Mouse (Mus musculus) forebrain, embryonic 11.5 days (tissue): ENCODE measurements around the gene Olfr1504. TPM values are rescaled to one million over a fixed set of nuclear protein-coding genes. Genes with fewer than 3 reads are reported as not detected.
"Not testable (repeated sequence)": the region's sequence is repeated elsewhere in the genome, so short reads cannot be mapped to it uniquely, and the experiment has no call there.

Source experiments
- ATAC-seq: fragments of 200-750 bp; cut with Nextera tagmentation; replicated peaks from 2 replicates; pipeline ENCODE4 v1.8.0; 2017; ENCODE audit warnings: moderate TSS enrichment; ENCODE audit not compliant: low FRiP score
- DNase-seq: peaks from one replicate; pipeline ENCODE4 v3.0.0-alpha.2; 2017; ENCODE audit warnings: low spot score
- H3K27ac ChIP-seq: fragments of 300-500 bp; sonication (generic); 2 replicates; pipeline ENCODE4 v1.5.1; 2014; ENCODE audit warnings: low read depth, low read length
- H3K27me3 ChIP-seq: fragments of 300-500 bp; sonication (generic); 2 replicates; pipeline ENCODE4 v1.6.1; 2014; ENCODE audit warnings: mild to moderate bottlenecking, low read length, mixed read lengths; ENCODE audit not compliant: control insufficient read depth, insufficient read depth
- H3K36me3 ChIP-seq: fragments of 300-500 bp; sonication (generic); 2 replicates; pipeline ENCODE4 v1.6.1; 2014; ENCODE audit warnings: mild to moderate bottlenecking, low read length, moderate library complexity, mixed read lengths; ENCODE audit not compliant: control insufficient read depth, insufficient read depth
- H3K4me1 ChIP-seq: fragments of 300-500 bp; sonication (generic); replicated peaks from 2 replicates; pipeline ENCODE4 v1.6.1; 2014; ENCODE audit warnings: low read length, mixed read lengths; ENCODE audit not compliant: control insufficient read depth, insufficient read depth
- H3K4me2 ChIP-seq: fragments of 300-500 bp; sonication (generic); 2 replicates; pipeline ENCODE4 v1.6.1; 2014; ENCODE audit warnings: low read depth, mild to moderate bottlenecking, low read length, moderate library complexity, mixed read lengths; ENCODE audit not compliant: severe bottlenecking
- H3K4me3 ChIP-seq: fragments of 300-500 bp; sonication (generic); 2 replicates; pipeline ENCODE4 v1.5.1; 2014; ENCODE audit warnings: low read depth, low read length
- H3K9ac ChIP-seq: fragments of 300-500 bp; sonication (generic); 2 replicates; pipeline ENCODE4 v1.6.1; 2014; ENCODE audit warnings: low read length
- H3K9me3 ChIP-seq: fragments of 300-500 bp; sonication (generic); 2 replicates; pipeline ENCODE4 v1.6.1; 2016; ENCODE audit warnings: low read length, mixed read lengths; ENCODE audit not compliant: control insufficient read depth
- WGBS: fragments of 180-500 bp; shearing (Covaris S2); extraction: QIAGEN DNeasy Blood & Tissue Kit; methylation state at CpG from one replicate; pipeline ENCODE4 v1.1.7; 2014; 5-methylcytosine and 5-hydroxymethylcytosine counted together
- polyA plus RNA-seq: library from polyadenylated mRNA; unstranded; fragments of >200 nt; fragmentation: Nextera tagmentation; extraction: Ambion mirVana; gene quantifications from 2 replicates; pipeline ENCODE4 v1.2.1, GENCODE M21; 2014

Olfr1504 gene
- not detected in 2 replicates for polyA plus RNA-seq

DNA sequence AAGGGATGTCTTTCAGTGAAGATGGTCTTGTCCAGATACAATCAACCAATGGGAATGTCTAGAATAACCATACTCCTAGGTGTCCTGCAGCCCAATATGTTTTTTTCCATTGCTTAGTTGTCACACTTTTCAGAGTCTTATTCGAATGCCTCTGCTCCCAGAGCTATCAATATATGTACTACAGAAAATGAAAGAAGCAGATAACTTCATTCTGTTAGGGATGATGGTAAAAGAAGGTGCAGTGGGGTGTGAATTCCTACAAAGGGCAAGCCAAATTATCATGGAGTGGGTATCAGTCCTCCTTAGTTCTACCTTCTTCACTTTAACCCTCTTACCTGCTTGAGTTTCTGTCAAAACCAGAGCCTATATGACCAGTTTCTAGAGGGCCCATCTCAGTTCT, at the start of gene Olfr1504:
Gene Olfr1504, minus strand, starts transcription at position 101 of the 400 bp plus-strand sequence.
- Histone ChIP-seq H3K27me3 (no peaks in the 10 kb centered on the region), H3K36me3 (no peaks in the 10 kb centered on the region), H3K9ac (no peak within 1 kb of the TSS), H3K4me3 (no peak within 1 kb of the TSS), H3K9me3 (no peaks in the 10 kb centered on the region), H3K4me2 (no peak within 1 kb of the TSS), H3K4me1 (no peaks in the 10 kb centered on the region), H3K27ac (no peak within 1 kb of the TSS)
- no peak for DNase-seq
- ATAC-seq: no peak
- 55% methylated on average over 1 of the region's 1 CpGs for WGBS

DNA sequence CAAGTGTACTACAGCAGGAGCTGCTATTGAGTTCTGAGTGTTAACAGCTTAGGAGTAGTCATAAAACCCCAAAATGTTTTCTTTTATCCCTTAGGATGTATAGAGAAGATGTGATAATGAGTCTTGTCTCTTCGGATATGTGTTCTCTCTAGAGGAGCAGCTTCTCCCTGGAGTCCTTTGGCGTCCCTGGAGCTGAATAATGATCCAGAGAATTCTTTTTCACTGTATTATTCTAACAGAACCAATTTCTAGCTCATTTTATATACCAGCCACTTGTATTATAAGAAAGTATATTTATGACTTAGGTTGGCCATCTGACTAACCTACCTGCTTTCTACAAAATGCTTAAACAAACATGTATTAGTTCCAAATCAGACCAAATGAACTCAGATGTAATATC, 15.5 kb upstream of the Olfr1504 start, which contains the start of gene Olfr1505:
Gene Olfr1505, plus strand, starts transcription at position 301 of the 400 bp plus-strand sequence.
- H3K4me3 ChIP-seq: no peak within 1 kb of the TSS
- H3K4me1 ChIP-seq: no peaks in the 10 kb centered on the region
- no peaks in the 10 kb centered on the region for H3K27me3 ChIP-seq
- no peak within 1 kb of the TSS for H3K4me2 ChIP-seq
- 81% methylated on average over 2 of the region's 2 CpGs for WGBS
- DNase-seq (no peak), ATAC-seq (no peak)
- H3K36me3 ChIP-seq: no peaks in the 10 kb centered on the region
- H3K27ac ChIP-seq: no peak within 1 kb of the TSS
- no peak within 1 kb of the TSS for H3K9ac ChIP-seq
- H3K9me3 ChIP-seq: no peaks in the 10 kb centered on the region

DNA sequence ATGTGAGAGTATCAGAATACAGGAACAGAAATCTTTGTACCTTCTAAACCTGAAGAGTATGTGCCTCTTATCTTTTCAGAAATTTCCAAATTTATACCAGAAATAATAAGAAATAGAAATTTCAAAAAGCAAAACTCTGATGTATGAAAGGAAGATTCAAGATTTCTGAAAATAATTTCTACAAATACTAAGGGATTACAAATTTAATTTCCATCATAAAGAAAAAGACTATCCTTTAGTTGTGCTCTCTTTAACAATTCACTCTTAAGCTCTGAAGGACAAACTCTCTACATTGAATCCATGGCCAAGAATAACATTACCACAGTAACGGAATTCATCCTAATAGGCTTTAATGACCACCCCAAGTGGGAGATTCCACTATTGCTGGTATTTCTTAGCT, 36.2 kb downstream of the Olfr1504 start, which contains the start of gene Olfr1502:
Gene Olfr1502, plus strand, starts transcription at position 301 of the 400 bp plus-strand sequence.
- no peak within 1 kb of the TSS for H3K4me3 ChIP-seq
- no peak within 1 kb of the TSS for H3K27ac ChIP-seq
- no peaks in the 10 kb centered on the region for H3K4me1 ChIP-seq
- no peaks in the 10 kb centered on the region for H3K27me3 ChIP-seq
- 87% methylated on average over 1 of the region's 1 CpGs for WGBS
- H3K9ac ChIP-seq: no peak within 1 kb of the TSS
- no peaks in the 10 kb centered on the region for H3K9me3 ChIP-seq
- H3K36me3 ChIP-seq: no peaks in the 10 kb centered on the region
- DNase-seq (no peak), ATAC-seq (no peak)
- no peak within 1 kb of the TSS for H3K4me2 ChIP-seq

DNA sequence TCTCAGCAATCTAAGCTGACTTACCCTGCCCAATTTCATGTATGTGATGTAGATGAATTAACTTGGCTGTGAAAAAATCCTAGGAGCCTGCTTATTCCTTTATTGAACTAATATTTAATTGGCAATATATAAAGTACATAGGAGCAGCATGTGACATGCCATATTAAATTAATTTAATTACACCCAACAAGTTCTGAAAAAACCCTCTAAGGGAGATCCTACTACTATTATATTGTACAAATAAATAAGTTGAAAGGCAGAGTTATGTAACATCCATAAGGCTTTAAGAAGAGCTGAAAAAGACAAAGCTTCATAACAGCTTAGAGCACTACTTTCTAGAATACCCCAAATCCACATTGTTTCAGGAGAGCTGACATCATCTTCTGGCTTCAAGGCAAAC, 47.1 kb downstream of the Olfr1504 start, which contains the start of gene Olfr1501:
Gene Olfr1501, minus strand, starts transcription at position 101 of the 400 bp plus-strand sequence.
- not testable (repeated sequence) for H3K27me3 ChIP-seq, H3K36me3 ChIP-seq, H3K4me1 ChIP-seq, H3K4me2 ChIP-seq, H3K4me3 ChIP-seq, H3K27ac ChIP-seq, DNase-seq, H3K9ac ChIP-seq, ATAC-seq, H3K9me3 ChIP-seq

Other genes starting within 250 kb of the Olfr1504 start
- gene Olfr1490, start 246.8 kb downstream of the Olfr1504 start, polyA plus RNA-seq: not detected in 2 replicates
- gene Olfr1491, start 200.7 kb downstream of the Olfr1504 start, polyA plus RNA-seq: not detected in 2 replicates
- not detected in 2 replicates for gene Olfr1493-ps1, start 174.7 kb downstream of the Olfr1504 start, polyA plus RNA-seq
- not detected in 2 replicates for gene Olfr1494, start 158.2 kb downstream of the Olfr1504 start, polyA plus RNA-seq
- gene Olfr1495, start 133.3 kb downstream of the Olfr1504 start, polyA plus RNA-seq: not detected in 2 replicates
- not detected in 2 replicates for gene Olfr1496, start 120.0 kb downstream of the Olfr1504 start, polyA plus RNA-seq
- gene Olfr1497, start 99.7 kb downstream of the Olfr1504 start, polyA plus RNA-seq: not detected in 2 replicates
- not detected in 2 replicates for gene Olfr1499, start 78.5 kb downstream of the Olfr1504 start, polyA plus RNA-seq
- gene Olfr1500, start 67.4 kb downstream of the Olfr1504 start, polyA plus RNA-seq: not detected in 2 replicates
- gene Olfr1501, start 47.2 kb downstream of the Olfr1504 start, polyA plus RNA-seq: not detected in 2 replicates
- gene Olfr1502, start 36.1 kb downstream of the Olfr1504 start, polyA plus RNA-seq: not detected in 2 replicates
- gene Olfr1505, start 15.6 kb upstream of the Olfr1504 start, polyA plus RNA-seq: not detected in 2 replicates